Mouse (Mus musculus): ENCODE data around the gene Lcn9.

The Lcn9 gene

DNA sequence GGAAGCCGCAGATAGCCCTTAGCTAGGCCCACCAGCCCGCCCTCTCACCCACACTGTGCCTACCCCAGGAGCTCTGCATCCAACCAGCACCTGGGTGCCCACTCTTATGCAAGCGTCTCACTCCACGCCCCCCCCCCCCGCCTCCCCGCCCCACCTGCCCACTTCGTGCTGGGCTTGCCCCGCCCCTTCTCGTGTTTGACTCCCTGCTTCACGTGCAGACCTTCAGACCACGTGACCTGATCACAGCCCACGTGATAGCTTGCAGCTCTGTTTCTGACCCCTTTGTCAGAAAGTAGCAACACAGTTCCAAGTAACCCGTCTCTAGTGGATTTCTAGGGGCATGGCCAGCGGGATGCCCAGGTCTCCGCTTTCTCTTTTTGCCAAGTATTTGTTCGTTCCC lies 24.3 kb downstream of the Lcn9 start, which contains the start of gene Sohlh1:
Gene Sohlh1 (minus strand): TSS at position 23 of the 400 bp plus-strand sequence.
- no peak for DNase-seq (ENCODE audit: extremely low read depth, low read depth)

DNA sequence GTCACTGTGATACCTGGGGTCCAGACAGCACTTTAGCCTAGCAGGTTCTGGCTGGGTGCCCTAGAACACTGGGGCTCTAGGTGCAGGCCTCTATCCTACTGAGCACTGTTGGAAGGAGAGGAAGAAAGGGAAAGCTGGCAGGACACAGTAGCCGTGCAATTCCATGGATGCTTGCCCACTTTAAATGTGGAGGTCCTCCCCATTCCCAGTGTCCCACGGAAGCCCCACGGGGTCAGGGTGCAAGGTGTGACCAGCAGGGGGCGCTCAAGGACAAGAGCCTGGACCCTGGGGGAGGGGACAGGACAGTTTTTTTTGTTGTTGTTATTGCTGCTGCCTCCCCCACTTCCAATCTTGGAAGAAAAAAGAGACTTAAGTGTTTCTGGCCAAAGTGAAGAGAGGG lies 27.4 kb downstream of the Lcn9 start:
- no peak for DNase-seq (ENCODE audit: extremely low read depth, low read depth)

DNA sequence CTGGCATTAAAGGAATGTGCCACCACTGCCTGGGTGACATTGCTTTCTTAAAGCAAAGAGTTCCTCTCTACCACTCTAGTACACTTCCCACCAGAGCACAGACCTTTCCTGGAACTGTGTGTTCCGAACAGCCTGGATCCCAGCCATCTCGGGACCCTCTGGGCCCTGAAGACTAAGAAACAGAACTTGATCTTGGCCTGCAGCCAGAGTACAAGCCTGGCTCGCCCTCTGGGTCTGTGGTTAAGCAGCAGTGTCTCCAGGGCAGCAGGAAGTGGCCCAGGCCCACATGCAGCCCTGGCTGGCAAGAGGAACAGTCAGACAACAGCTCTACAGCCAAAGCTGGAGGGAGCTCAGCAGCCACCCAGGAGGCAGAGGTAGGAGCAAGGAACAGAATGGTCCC lies 29.7 kb downstream of the Lcn9 start:
- DNase-seq (ENCODE audit: extremely low read depth, low read depth): no peak

DNA sequence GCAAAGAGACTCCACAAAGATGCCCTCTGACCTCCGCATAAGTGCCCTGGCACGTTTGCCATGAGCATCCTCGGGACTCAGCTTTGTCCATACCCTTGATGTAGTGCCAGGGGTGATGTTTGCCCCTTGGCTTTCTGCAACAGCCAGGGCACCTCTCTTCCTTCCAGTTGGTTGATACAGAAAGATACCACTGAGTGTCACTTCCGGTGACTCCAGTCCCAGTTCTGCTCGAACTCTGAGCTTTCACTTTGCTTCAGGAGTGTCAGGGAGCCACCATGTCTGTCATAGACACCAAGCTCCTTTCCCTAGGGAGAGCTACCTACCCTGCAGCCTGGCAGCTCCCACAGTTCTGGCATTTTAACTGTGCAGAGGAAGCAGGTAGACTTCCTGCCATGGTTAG lies 31.0 kb downstream of the Lcn9 start:
- no peak for DNase-seq (ENCODE audit: extremely low read depth, low read depth)

DNA sequence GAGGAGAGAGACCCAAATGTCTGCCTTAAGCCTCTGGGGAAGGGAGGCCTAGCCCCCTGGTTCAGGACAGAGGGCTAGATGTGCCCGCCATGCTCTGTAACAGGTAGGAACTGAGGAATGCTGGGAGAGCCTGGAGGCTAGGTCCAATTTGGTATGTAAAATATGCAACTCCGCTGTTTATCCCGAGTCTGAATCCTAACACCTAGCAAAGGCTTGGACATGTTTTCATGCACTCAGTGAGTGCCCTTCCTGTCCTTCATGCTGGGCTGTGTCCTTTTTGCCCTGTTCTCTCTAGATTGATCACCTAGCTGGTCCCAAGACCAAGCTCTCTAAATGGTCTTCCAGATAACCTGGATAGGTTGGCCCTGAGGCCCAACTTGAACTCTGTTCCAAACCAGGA lies 36.9 kb downstream of the Lcn9 start:
- DNase-seq (ENCODE audit: extremely low read depth, low read depth): no peak

DNA sequence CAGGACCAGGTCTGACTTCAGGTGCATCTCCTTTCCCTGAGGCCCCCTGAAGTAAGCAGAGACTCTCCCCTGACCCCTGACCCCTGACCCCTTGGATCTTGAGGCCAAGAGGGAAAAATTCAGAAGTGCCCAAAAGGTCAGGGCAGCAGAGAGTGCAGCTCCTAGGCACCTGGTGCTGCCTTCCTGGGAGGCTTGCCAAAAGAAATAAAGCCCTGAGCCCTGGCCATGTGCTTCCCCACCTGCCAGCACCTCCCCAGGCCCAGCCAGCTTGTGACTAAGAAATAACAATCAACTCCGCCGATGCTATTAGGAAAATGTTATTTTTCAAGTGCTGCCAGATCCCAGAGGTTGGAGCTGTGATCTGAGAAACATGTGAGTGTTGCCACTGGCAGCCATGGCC lies 39.1 kb downstream of the Lcn9 start:
- DNase-seq (ENCODE audit: extremely low read depth, low read depth): no peak

DNA sequence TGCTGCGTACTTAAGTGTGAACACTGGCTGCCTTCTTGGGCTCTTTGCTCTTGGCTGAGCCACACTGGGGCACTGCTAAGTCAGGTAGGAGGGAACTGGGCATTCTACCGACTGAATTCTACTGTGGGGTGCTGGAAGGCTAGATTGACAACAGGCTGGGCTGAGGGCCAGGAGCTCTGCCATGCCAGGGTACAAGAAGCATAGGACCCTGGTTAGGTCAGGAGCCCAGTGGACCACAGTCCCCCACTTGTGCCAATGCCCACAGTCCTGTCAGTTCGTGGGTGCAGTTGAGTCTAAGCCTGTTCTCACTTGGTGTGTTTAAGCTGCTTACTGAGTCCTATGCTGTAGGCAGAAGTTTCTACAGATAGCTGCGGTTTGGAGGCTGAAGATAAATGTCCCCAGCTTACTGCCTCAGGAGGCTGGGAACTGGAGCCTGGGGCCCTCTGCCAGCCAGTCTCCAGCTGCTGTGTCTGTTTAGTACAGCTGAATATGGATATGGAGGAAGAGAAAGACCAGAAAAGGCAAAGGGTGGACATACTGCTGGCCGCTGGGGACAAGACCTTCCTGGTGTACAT lies 39.8 kb downstream of the Lcn9 start:
- DNase-seq (ENCODE audit: extremely low read depth, low read depth): no peak

DNA sequence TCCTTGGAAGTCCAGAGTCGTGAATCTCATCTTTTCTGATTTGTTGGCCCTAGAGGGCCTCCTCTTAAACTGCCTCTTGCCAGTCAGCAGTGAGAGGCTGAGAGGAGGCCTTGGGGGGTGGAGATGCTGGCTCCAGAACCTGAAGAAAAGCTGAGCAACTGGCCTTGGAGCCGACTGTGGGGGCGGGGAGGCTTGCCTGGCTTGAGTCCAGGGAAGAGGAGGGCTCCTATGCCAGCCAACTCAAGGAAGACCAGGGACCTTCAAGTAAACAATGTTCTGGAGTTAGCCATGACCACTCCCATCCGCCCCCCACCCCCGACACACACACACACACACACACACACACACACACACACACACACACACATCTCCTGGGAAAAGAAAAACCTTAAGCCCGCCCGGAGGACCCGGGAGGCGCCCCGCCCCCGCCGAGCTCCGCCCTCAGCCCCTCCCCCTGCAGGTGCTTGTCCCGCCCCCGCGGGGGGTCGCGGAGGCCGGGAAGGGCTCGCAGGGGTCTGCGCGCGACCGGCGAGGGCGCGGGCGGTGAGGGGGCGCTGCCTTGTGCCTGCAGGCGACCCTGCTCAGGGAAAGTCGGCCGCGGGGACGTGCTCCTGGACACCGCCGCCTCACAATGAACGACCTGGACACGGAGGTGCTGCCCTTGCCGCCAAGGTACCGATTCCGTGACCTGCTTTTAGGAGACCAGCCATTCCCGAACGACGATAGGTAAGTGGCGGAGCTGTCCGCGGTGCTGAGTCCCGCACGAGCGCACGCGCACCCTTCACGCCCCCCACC lies 40.6 kb downstream of the Lcn9 start, which contains the start of gene Kcnt1:
Gene Kcnt1 (plus strand): TSS at position 398 of the 795 bp plus-strand sequence.
- DNase-seq (ENCODE audit: extremely low read depth, low read depth): no peak

DNA sequence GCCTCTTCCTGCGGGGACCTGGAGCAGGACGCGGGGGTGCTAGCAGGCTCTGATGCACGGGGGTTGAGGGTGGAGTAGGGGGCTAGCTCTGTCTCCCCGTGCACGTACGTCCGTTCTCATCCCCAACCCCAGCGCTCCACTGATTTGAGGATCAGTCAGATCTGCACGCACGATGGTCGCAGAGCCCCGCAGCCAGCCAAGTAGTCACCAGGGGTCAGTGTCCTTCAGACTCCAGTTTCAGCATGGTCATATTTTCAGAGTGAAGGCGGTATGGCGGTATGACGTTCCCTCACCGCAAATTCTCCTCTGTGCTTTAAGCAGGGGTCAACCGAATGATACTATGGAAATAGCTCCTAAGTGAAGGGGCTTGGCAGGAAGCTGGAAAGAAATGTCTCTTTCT lies 41.3 kb downstream of the Lcn9 start:
- no peak for DNase-seq (ENCODE audit: extremely low read depth, low read depth)

DNA sequence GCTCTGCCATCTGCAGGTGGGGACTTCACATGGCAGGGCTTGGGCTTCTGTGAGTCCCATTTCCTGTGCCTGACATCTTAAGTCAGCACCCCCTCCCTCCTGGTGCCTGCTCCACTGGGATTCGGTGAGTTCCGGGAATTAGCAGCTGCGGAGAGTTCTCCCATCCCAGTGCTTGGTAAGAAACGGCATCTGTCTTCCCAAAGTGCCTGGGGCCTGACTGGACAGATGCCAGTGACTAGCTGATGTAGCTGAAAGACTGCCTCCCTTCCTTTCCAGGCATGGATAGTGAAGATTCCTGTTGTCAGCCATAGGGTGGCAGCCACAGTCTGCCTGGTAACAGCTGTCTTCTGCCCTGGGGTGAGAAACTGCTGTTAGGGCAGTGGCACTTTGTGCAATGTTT lies 42.5 kb downstream of the Lcn9 start:
- no peak for DNase-seq (ENCODE audit: extremely low read depth, low read depth)

DNA sequence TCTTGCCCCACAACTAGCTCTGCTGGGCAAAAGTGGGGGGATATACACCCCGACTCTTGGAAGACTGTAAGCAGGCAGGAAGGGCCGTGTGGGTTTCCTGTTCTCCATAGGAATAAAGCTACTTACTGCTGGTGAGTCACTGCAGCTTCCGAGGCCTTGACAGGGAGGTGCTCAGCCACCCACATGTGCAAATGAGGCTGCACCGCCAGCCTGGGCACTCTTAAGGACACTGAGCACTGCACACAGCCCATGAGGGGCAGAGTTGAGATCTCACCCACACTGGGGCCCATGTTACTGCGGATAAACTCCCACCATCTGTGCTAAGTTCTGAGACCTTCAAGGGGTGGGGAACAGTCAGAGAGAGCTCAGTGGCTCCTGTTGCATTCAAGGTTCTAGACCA lies 43.7 kb downstream of the Lcn9 start:
- DNase-seq (ENCODE audit: extremely low read depth, low read depth): no peak
